Mouse (Mus musculus) forebrain, embryonic 13.5 days (tissue): ENCODE data around the gene Ccdc9b. TPM values are rescaled to one million over a fixed set of nuclear protein-coding genes. Genes with fewer than 3 reads are reported as not detected.

Source experiments
- ATAC-seq: fragments of 200-750 bp; cut with Nextera tagmentation; 2 replicates; pipeline ENCODE4 v1.8.0; 2017
- H3K27ac ChIP-seq: fragments of 300-500 bp; sonication (generic); 2 replicates; pipeline ENCODE4 v1.5.1; 2015; ENCODE audit warnings: inconsistent platforms, mild to moderate bottlenecking, moderate library complexity
- H3K27me3 ChIP-seq: fragments of 300-500 bp; sonication (generic); 2 replicates; pipeline ENCODE4 v1.6.1; 2015; ENCODE audit warnings: mild to moderate bottlenecking, inconsistent platforms
- H3K36me3 ChIP-seq: fragments of 300-500 bp; sonication (generic); 2 replicates; pipeline ENCODE4 v1.6.1; 2015; ENCODE audit warnings: mild to moderate bottlenecking, inconsistent platforms; ENCODE audit not compliant: poor library complexity, severe bottlenecking
- H3K4me1 ChIP-seq: fragments of 300-500 bp; sonication (generic); 2 replicates; pipeline ENCODE4 v1.6.1; 2015; ENCODE audit warnings: inconsistent platforms
- H3K4me2 ChIP-seq: fragments of 300-500 bp; sonication (generic); 2 replicates; pipeline ENCODE4 v1.6.1; 2015; ENCODE audit warnings: inconsistent platforms, mild to moderate bottlenecking, moderate library complexity
- H3K4me3 ChIP-seq: fragments of 300-500 bp; sonication (generic); 2 replicates; pipeline ENCODE4 v1.5.1; 2015; ENCODE audit warnings: mild to moderate bottlenecking, inconsistent platforms
- H3K9ac ChIP-seq: fragments of 300-500 bp; sonication (generic); 2 replicates; pipeline ENCODE4 v1.6.1; 2015; ENCODE audit warnings: mild to moderate bottlenecking, inconsistent platforms
- H3K9me3 ChIP-seq: fragments of 300-500 bp; sonication (generic); replicated peaks from 2 replicates; pipeline ENCODE4 v1.6.1; 2016; ENCODE audit warnings: inconsistent platforms
- WGBS: fragments of 180-500 bp; shearing (Covaris S2); methylation state at CpG from one replicate; pipeline ENCODE4 v1.1.7; 2015; 5-methylcytosine and 5-hydroxymethylcytosine counted together
- polyA plus RNA-seq: library from polyadenylated mRNA; unstranded; fragments of >200 nt; fragmentation: Nextera tagmentation; extraction: Ambion mirVana; gene quantifications from 2 replicates; pipeline ENCODE4 v1.2.1, GENCODE M21; 2015

Gene Ccdc9b
- polyA plus RNA-seq, 1 experiment from 2014 or later: 1.5 TPM

DNA sequence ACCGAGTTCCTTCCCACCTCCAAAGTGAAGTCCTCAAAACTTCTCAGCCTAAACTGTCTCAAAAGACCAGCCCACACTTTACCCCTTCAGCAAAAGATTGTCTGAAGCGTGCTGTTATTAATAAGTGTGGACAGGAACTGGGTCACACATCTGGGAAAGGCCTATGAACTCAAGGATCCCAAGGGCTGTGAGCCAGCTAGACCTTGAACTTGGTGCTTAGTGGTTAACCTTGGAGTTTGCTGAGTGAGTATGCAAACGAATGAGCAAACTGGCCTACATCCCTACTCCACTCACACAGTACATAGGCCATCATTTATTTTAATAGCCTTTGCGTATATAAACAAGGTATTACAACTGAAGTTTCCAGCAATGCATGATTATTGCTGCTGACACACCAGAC, 37.0 kb downstream of the Ccdc9b start:
- Histone ChIP-seq H3K4me3 (no peak overlapping the region), H3K4me2 (no peak overlapping the region), H3K4me1 (peaks cover 9% of the 10 kb centered on the region; the same call in 1 of the 2 replicates), H3K27me3 (peaks cover 34% of the 10 kb centered on the region), H3K27ac (no peak overlapping the region), H3K9me3 (no peaks in the 10 kb centered on the region), H3K9ac (no peak overlapping the region), H3K36me3 (no peaks in the 10 kb centered on the region)
- ATAC-seq: no peak
- WGBS: 88% methylated on average over 4 of the region's 4 CpGs

GRCm38 (mm10) chr2:118723693-118724486, 38.6 kb downstream of the Ccdc9b start:
- H3K36me3 ChIP-seq: no peaks in the 10 kb centered on the region
- H3K9ac ChIP-seq: no peak overlapping the region
- H3K4me2 ChIP-seq: no peak overlapping the region
- H3K9me3 ChIP-seq: no peaks in the 10 kb centered on the region
- 85% methylated on average over 15 of the region's 15 CpGs for WGBS
- peaks cover 24% of the 10 kb centered on the region for H3K27me3 ChIP-seq
- no peak overlapping the region for H3K27ac ChIP-seq
- ATAC-seq: no peak
- no peak overlapping the region for H3K4me3 ChIP-seq
- no peaks in the 10 kb centered on the region for H3K4me1 ChIP-seq

GRCm38 (mm10) chr2:118716677-118717076, 45.8 kb downstream of the Ccdc9b start:
- ATAC-seq: no peak
- peaks cover 21% of the 10 kb centered on the region for H3K27me3 ChIP-seq
- no peak overlapping the region for H3K4me2 ChIP-seq
- H3K9me3 ChIP-seq: no peaks in the 10 kb centered on the region
- no peak overlapping the region for H3K9ac ChIP-seq
- H3K27ac ChIP-seq: no peak overlapping the region
- no peaks in the 10 kb centered on the region for H3K36me3 ChIP-seq
- WGBS: 84% methylated on average over 5 of the region's 5 CpGs
- no peak overlapping the region for H3K4me3 ChIP-seq
- peaks cover 12% of the 10 kb centered on the region for H3K4me1 ChIP-seq

GRCm38 (mm10) chr2:118714230-118714629, 48.2 kb downstream of the Ccdc9b start:
- H3K4me2 ChIP-seq: peak overlapping the region; percentile 16; the same call in 1 of the 2 replicates
- no peak overlapping the region for H3K27ac ChIP-seq
- no peaks in the 10 kb centered on the region for H3K36me3 ChIP-seq
- ATAC-seq: peak; percentile 70
- WGBS: 26% methylated on average over 4 of the region's 4 CpGs
- no peak overlapping the region for H3K4me3 ChIP-seq
- peaks cover 26% of the 10 kb centered on the region for H3K4me1 ChIP-seq
- no peak overlapping the region for H3K9ac ChIP-seq
- peaks cover 45% of the 10 kb centered on the region for H3K27me3 ChIP-seq
- no peaks in the 10 kb centered on the region for H3K9me3 ChIP-seq

DNA sequence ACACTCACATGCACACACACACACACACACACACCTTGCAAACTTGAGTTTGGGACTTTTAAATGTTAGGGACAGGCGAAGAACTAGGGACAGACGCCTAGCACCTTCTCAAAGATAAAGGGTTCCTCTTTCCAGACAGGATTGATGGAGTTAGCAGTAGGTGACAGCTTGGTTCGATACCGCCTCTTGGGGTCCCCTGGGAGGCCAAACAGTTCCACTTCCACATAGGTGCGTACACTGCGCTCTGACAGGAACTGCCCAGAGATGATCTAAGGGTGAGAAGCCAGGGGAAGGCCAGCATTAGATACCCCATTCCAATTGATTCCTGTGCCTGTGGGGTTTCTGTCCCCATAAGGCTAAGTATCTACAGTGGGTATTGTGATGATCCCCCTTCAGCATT, 48.8 kb downstream of the Ccdc9b start:
- no peak overlapping the region for H3K4me3 ChIP-seq
- H3K4me2 ChIP-seq: no peak overlapping the region
- no peaks in the 10 kb centered on the region for H3K9me3 ChIP-seq
- no peaks in the 10 kb centered on the region for H3K36me3 ChIP-seq
- 94% methylated on average over 6 of the region's 6 CpGs for WGBS
- no peak overlapping the region for H3K27ac ChIP-seq
- no peak for ATAC-seq
- no peak overlapping the region for H3K9ac ChIP-seq
- peaks cover 47% of the 10 kb centered on the region for H3K27me3 ChIP-seq
- H3K4me1 ChIP-seq: peaks cover 26% of the 10 kb centered on the region

- peak overlapping the region; percentile 78 for H3K4me2 ChIP-seq
- peak overlapping the region; percentile 63 for H3K9ac ChIP-seq
- H3K27me3 ChIP-seq: peaks cover 72% of the 10 kb centered on the region
- no peaks in the 10 kb centered on the region for H3K9me3 ChIP-seq
- peak overlapping the region; percentile 41 for H3K4me3 ChIP-seq
- peak; percentile 73 for ATAC-seq
- H3K27ac ChIP-seq: no peak overlapping the region
- no peaks in the 10 kb centered on the region for H3K36me3 ChIP-seq
- under 1% methylated on average over 36 of the region's 36 CpGs for WGBS
- peaks cover 32% of the 10 kb centered on the region for H3K4me1 ChIP-seq
Observed at GRCm38 (mm10) chr2:118711038-118711494, 51.4 kb downstream of the Ccdc9b start.

- ATAC-seq: no peak
- 43% methylated on average over 4 of the region's 4 CpGs for WGBS
- no peak overlapping the region for H3K4me3 ChIP-seq
- H3K27ac ChIP-seq: no peak overlapping the region
- peaks cover 28% of the 10 kb centered on the region for H3K4me1 ChIP-seq
- no peaks in the 10 kb centered on the region for H3K9me3 ChIP-seq
- H3K4me2 ChIP-seq: no peak overlapping the region
- no peak overlapping the region for H3K9ac ChIP-seq
- no peaks in the 10 kb centered on the region for H3K36me3 ChIP-seq
- peaks cover 85% of the 10 kb centered on the region for H3K27me3 ChIP-seq
Observed at GRCm38 (mm10) chr2:118709655-118710221, 52.7 kb downstream of the Ccdc9b start.

DNA sequence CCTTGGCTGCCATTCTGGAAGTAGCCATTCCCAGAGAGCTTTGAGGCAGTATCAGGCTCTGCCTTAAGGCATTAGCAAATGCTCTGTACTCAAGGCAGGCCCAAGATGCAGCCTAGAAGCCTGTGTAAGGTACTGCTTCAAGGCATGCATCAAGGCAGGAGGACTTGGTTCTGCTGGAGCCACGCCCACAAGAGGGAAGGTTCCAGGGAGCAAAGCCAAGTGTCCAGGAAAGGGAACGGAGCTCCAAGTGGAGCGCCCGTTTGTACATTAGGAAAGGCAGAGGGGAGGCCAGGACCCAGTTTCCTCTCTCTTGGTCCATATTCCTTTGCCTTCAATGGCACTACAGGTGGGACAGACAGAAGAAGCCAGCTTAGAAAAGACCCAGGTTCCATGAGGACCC, 54.0 kb downstream of the Ccdc9b start:
- WGBS: 73% methylated on average over 4 of the region's 4 CpGs
- Histone ChIP-seq H3K27ac (no peak overlapping the region), H3K4me3 (no peak overlapping the region), H3K36me3 (no peaks in the 10 kb centered on the region), H3K9me3 (no peaks in the 10 kb centered on the region), H3K4me1 (peaks cover 32% of the 10 kb centered on the region), H3K27me3 (peaks cover 98% of the 10 kb centered on the region), H3K9ac (no peak overlapping the region), H3K4me2 (no peak overlapping the region)
- no peak for ATAC-seq

DNA sequence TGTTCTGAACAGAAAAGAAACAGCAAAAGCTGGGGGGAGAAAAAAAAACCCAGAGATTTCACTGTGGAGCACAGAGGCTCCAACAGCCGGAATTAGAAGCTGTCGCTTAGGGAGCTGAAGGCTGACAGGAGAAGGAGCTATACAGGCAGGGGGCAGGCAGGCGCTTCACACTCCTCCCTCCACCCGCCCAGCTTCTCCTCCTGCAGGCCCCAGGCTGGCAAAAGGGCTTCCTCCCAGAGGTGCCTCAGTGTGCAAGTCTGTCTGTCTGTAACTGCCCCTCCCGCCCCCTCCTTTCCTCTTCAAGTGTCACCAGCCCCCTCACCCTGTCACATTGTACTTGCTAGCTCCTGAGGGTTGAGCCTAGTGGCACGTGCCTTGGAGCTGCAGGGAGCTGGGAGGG, 56.0 kb downstream of the Ccdc9b start:
- H3K9ac ChIP-seq: no peak overlapping the region
- no peak for ATAC-seq

More for the DNA sequence above, 56.0 kb downstream of the Ccdc9b start:
- Histone ChIP-seq H3K27ac (no peak overlapping the region), H3K36me3 (no peaks in the 10 kb centered on the region), H3K27me3 (peaks cover 99% of the 10 kb centered on the region), H3K4me2 (no peak overlapping the region), H3K4me3 (no peak overlapping the region), H3K4me1 (peaks cover 42% of the 10 kb centered on the region), H3K9me3 (no peaks in the 10 kb centered on the region)
- WGBS: 8% methylated on average over 6 of the region's 6 CpGs

Other genes with a start within 250 kb of the Ccdc9b start
- gene Bmf, start 213.0 kb downstream of the Ccdc9b start, polyA plus RNA-seq: 1.6 and 2.8 TPM in 2 replicates
- gene Bub1b, start 164.4 kb downstream of the Ccdc9b start, polyA plus RNA-seq: 80.7 and 85.2 TPM in 2 replicates
- 9.0 and 12.6 TPM in 2 replicates for gene Pak6, start 99.4 kb downstream of the Ccdc9b start, polyA plus RNA-seq
- gene Ankrd63, start 58.7 kb downstream of the Ccdc9b start, polyA plus RNA-seq: 0.06 and 0.17 TPM in 2 replicates
- gene Plcb2, start 34.2 kb downstream of the Ccdc9b start, polyA plus RNA-seq: 0.17 and 0.43 TPM in 2 replicates
- gene Inafm2, start 16.9 kb downstream of the Ccdc9b start, polyA plus RNA-seq: 26.3 and 27.0 TPM in 2 replicates
- not detected in 2 replicates for gene Phgr1, start 10.1 kb upstream of the Ccdc9b start, polyA plus RNA-seq
- gene Disp2, start 17.1 kb upstream of the Ccdc9b start, polyA plus RNA-seq: 13.6 and 15.7 TPM in 2 replicates
- 130 and 133 TPM in 2 replicates for gene Knstrn, start 51.3 kb upstream of the Ccdc9b start, polyA plus RNA-seq
- gene Ivd, start 99.3 kb upstream of the Ccdc9b start, polyA plus RNA-seq: 54.0 and 58.4 TPM in 2 replicates
- gene Bahd1, start 137.7 kb upstream of the Ccdc9b start, polyA plus RNA-seq: 4.4 and 4.5 TPM in 2 replicates
- gene Chst14, start 163.8 kb upstream of the Ccdc9b start, polyA plus RNA-seq: 5.9 and 6.9 TPM in 2 replicates